Mouse (Mus musculus) CD8-positive naive resting alpha-beta T cell, adult 2 months (primary cell): ENCODE data around the gene Ntn5.
"Not testable (repeated sequence)": the region's sequence is repeated elsewhere in the genome, so short reads cannot be mapped to it uniquely, and the experiment has no call there.

Source experiments
- DNase-seq, 2 experiments: peaks; one replicate each; pipeline ENCODE4 v3.0.0; 2022; ENCODE audit warnings: low read depth in 2 of 2, low spot score in 2 of 2

Gene Ntn5

GRCm38 (mm10) chr7:45683396-45684050 lies at the start of gene Ntn5:
Gene Ntn5 (plus strand): TSS chr7:45684022.
- DNase-seq, result peak in 1 of 2 experiments; percentile 30

GRCm38 (mm10) chr7:45634946-45635681 lies 48.7 kb upstream of the Ntn5 start:
- no peak for DNase-seq

- DNase-seq, result no peak
Observed at GRCm38 (mm10) chr7:45635711-45636688, 47.8 kb upstream of the Ntn5 start.

GRCm38 (mm10) chr7:45637710-45638109 lies 46.1 kb upstream of the Ntn5 start:
- no peak for DNase-seq

- DNase-seq, result no peak
Observed at GRCm38 (mm10) chr7:45638623-45639401, 45.0 kb upstream of the Ntn5 start.

GRCm38 (mm10) chr7:45639561-45640027 lies 44.2 kb upstream of the Ntn5 start, which contains the start of gene Mamstr:
Gene Mamstr (plus strand): TSS chr7:45639977.
- no peak for DNase-seq

- no peak for DNase-seq
Observed at GRCm38 (mm10) chr7:45640191-45640957, 43.4 kb upstream of the Ntn5 start.

GRCm38 (mm10) chr7:45641391-45642040 lies 42.3 kb upstream of the Ntn5 start:
- no peak for DNase-seq

- no peak for DNase-seq
Observed at GRCm38 (mm10) chr7:45642083-45642482, 41.7 kb upstream of the Ntn5 start.

- DNase-seq, result no peak
Observed at GRCm38 (mm10) chr7:45642503-45643255, 41.1 kb upstream of the Ntn5 start.

- peak; percentile 48 to 66 for DNase-seq
Observed at GRCm38 (mm10) chr7:45643441-45644178, 40.2 kb upstream of the Ntn5 start.

- DNase-seq, result no peak
Observed at GRCm38 (mm10) chr7:45644183-45644582, 39.6 kb upstream of the Ntn5 start.

- DNase-seq, result no peak
Observed at GRCm38 (mm10) chr7:45644872-45645590, 38.8 kb upstream of the Ntn5 start.

GRCm38 (mm10) chr7:45645591-45645971 lies 38.2 kb upstream of the Ntn5 start:
- DNase-seq, result no peak

GRCm38 (mm10) chr7:45646671-45647070 lies 37.2 kb upstream of the Ntn5 start:
- no peak for DNase-seq

- DNase-seq, result no peak
Observed at GRCm38 (mm10) chr7:45649351-45649750, 34.5 kb upstream of the Ntn5 start.

GRCm38 (mm10) chr7:45650484-45650883 lies 33.3 kb upstream of the Ntn5 start:
- DNase-seq, result not testable (repeated sequence)
